Mouse (Mus musculus): Measurements from ENCODE around the gene Wdr5. TPM values are rescaled to one million over a fixed set of nuclear protein-coding genes. Genes with fewer than 3 reads are reported as not detected.
A peak's percentile ranks its signal among the peaks of the same experiment; 100 is the strongest.
"Not testable (repeated sequence)": the region's sequence is repeated elsewhere in the genome, so short reads cannot be mapped to it uniquely, and the experiment has no call there.

Gene Wdr5
- polyA plus RNA-seq, 1 experiment from 2014 or later: 46.6 TPM

GRCm38 (mm10) chr2:27541225-27541624, 26.3 kb downstream of the Wdr5 start:
- peak overlapping the region; percentile 62 for H3K9ac ChIP-seq (replicated peaks)
- 98% methylated on average over 3 of the region's 3 CpGs for WGBS
- H3K9me3 ChIP-seq: no peaks in the 10 kb centered on the region
- peak overlapping the region; percentile 41 for H3K4me3 ChIP-seq (replicated peaks)
- peak overlapping the region; percentile 84; the same call in 1 of the 2 replicates for H3K27ac ChIP-seq
- H3K36me3 ChIP-seq: peaks cover 11% of the 10 kb centered on the region
- no peak for ATAC-seq
- H3K27me3 ChIP-seq: no peaks in the 10 kb centered on the region
- H3K4me2 ChIP-seq (replicated peaks): peak overlapping the region; percentile 63
- peaks cover 18% of the 10 kb centered on the region for H3K4me1 ChIP-seq (replicated peaks)

- Histone ChIP-seq H3K4me1 (replicated peaks) (peaks cover 12% of the 10 kb centered on the region), H3K9me3 (peaks cover 2% of the 10 kb centered on the region; the same call in 1 of the 2 replicates), H3K4me2 (replicated peaks) (no peak overlapping the region), H3K9ac (replicated peaks) (no peak overlapping the region), H3K4me3 (replicated peaks) (no peak overlapping the region), H3K36me3 (peaks cover 5% of the 10 kb centered on the region), H3K27ac (no peak overlapping the region), H3K27me3 (no peaks in the 10 kb centered on the region)
- WGBS: 94% methylated on average over 6 of the region's 6 CpGs
- ATAC-seq: no peak
Observed at GRCm38 (mm10) chr2:27544613-27545012, 29.7 kb downstream of the Wdr5 start.

- not testable (repeated sequence) for H3K27me3 ChIP-seq; H3K9me3 ChIP-seq; H3K27ac ChIP-seq; H3K4me2 ChIP-seq (replicated peaks); H3K4me3 ChIP-seq (replicated peaks); H3K9ac ChIP-seq (replicated peaks); ATAC-seq; H3K36me3 ChIP-seq
- peaks cover 11% of the 10 kb centered on the region for H3K4me1 ChIP-seq (replicated peaks)
- WGBS: 88% methylated on average over 3 of the region's 3 CpGs
Observed at GRCm38 (mm10) chr2:27545517-27545916, 30.6 kb downstream of the Wdr5 start.

DNA sequence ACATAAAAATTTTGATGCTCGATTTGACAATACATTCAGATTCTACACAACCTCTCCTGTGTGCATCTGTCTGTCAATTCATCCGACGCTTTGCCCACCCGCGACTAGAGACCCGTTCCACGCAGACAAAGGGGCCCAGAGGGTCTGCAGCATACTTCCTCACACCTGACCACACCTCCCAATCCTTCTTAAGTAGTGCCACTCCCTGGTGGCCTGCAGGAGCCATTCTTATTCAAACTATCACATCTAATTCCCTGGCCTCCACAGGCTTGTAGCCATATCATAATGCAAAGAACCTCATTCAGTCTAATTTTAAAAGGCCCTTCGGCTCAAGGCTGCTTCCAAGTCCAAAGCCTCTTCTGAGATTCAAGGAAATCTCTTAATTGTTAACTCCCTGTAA, 31.1 kb downstream of the Wdr5 start:
- not testable (repeated sequence) for H3K36me3 ChIP-seq; H3K9ac ChIP-seq (replicated peaks); H3K27me3 ChIP-seq; ATAC-seq; H3K9me3 ChIP-seq; H3K4me2 ChIP-seq (replicated peaks); H3K27ac ChIP-seq; H3K4me3 ChIP-seq (replicated peaks); H3K4me1 ChIP-seq (replicated peaks)
- WGBS: 93% methylated on average over 8 of the region's 8 CpGs

GRCm38 (mm10) chr2:27547326-27547725, 32.4 kb downstream of the Wdr5 start:
- no peak overlapping the region for H3K9ac ChIP-seq (replicated peaks)
- no peak for ATAC-seq
- no peak overlapping the region for H3K4me2 ChIP-seq (replicated peaks)
- H3K9me3 ChIP-seq: peaks cover 2% of the 10 kb centered on the region; the same call in 1 of the 2 replicates
- no peak overlapping the region for H3K4me3 ChIP-seq (replicated peaks)
- WGBS: 37% methylated on average over 1 of the region's 1 CpGs
- no peak overlapping the region for H3K27ac ChIP-seq
- H3K36me3 ChIP-seq: peaks cover 5% of the 10 kb centered on the region
- H3K4me1 ChIP-seq (replicated peaks): no peaks in the 10 kb centered on the region
- no peaks in the 10 kb centered on the region for H3K27me3 ChIP-seq

GRCm38 (mm10) chr2:27547986-27548385, 33.0 kb downstream of the Wdr5 start:
- Histone ChIP-seq H3K4me2 (replicated peaks) (no peak overlapping the region), H3K9ac (replicated peaks) (no peak overlapping the region), H3K36me3 (peaks cover 5% of the 10 kb centered on the region), H3K9me3 (peaks cover 2% of the 10 kb centered on the region; the same call in 1 of the 2 replicates), H3K27me3 (no peaks in the 10 kb centered on the region), H3K4me3 (replicated peaks) (no peak overlapping the region), H3K27ac (no peak overlapping the region), H3K4me1 (replicated peaks) (no peaks in the 10 kb centered on the region)
- 93% methylated on average over 2 of the region's 2 CpGs for WGBS
- ATAC-seq: no peak

GRCm38 (mm10) chr2:27548664-27549369, 33.9 kb downstream of the Wdr5 start:
- Histone ChIP-seq H3K4me1 (replicated peaks) (no peaks in the 10 kb centered on the region), H3K9ac (replicated peaks) (no peak overlapping the region), H3K4me2 (replicated peaks) (no peak overlapping the region), H3K27ac (no peak overlapping the region), H3K36me3 (peaks cover 5% of the 10 kb centered on the region; the same call in 1 of the 2 replicates), H3K9me3 (peaks cover 2% of the 10 kb centered on the region; the same call in 1 of the 2 replicates), H3K27me3 (no peaks in the 10 kb centered on the region), H3K4me3 (replicated peaks) (no peak overlapping the region)
- 77% methylated on average over 1 of the region's 1 CpGs for WGBS
- no peak for ATAC-seq

- Histone ChIP-seq H3K27ac (no peak overlapping the region), H3K36me3 (no peaks in the 10 kb centered on the region), H3K4me3 (replicated peaks) (no peak overlapping the region), H3K27me3 (no peaks in the 10 kb centered on the region; the same call in 1 of the 2 replicates), H3K9ac (replicated peaks) (no peak overlapping the region), H3K4me1 (replicated peaks) (no peaks in the 10 kb centered on the region), H3K9me3 (peaks cover 2% of the 10 kb centered on the region; the same call in 1 of the 2 replicates), H3K4me2 (replicated peaks) (no peak overlapping the region)
- 26% methylated on average over 7 of the region's 7 CpGs for WGBS
- ATAC-seq: no peak
Observed at GRCm38 (mm10) chr2:27552620-27553287, 37.8 kb downstream of the Wdr5 start.

GRCm38 (mm10) chr2:27554308-27554707, 39.4 kb downstream of the Wdr5 start:
- no peak overlapping the region for H3K4me3 ChIP-seq (replicated peaks)
- no peak overlapping the region for H3K4me2 ChIP-seq (replicated peaks)
- no peak for ATAC-seq
- no peaks in the 10 kb centered on the region; the same call in 1 of the 2 replicates for H3K27me3 ChIP-seq
- H3K4me1 ChIP-seq (replicated peaks): no peaks in the 10 kb centered on the region
- H3K27ac ChIP-seq: no peak overlapping the region
- H3K36me3 ChIP-seq: no peaks in the 10 kb centered on the region
- H3K9ac ChIP-seq (replicated peaks): no peak overlapping the region
- H3K9me3 ChIP-seq: no peaks in the 10 kb centered on the region
- WGBS: 93% methylated on average over 9 of the region's 9 CpGs

DNA sequence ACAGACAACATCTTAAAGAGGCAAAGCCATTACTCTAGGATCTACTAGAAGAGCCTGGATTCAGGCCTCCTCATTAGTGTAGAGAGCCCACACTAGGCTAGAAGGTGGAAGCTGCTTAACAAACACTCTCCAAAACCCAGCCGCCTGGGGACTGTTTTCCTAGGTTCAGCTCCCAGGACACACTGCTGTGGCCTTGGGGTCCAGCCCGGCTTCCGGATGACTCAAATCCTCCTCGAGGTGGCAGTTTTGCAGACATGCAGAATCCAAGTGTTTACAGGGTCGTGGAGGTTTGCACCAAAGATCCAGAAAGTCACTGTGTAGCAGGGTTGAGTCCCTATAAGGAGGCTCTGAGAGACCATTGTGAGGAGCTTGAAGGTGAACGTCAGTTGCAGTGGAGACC, 42.0 kb downstream of the Wdr5 start:
- Histone ChIP-seq H3K9ac (replicated peaks) (no peak overlapping the region), H3K9me3 (no peaks in the 10 kb centered on the region), H3K27ac (no peak overlapping the region), H3K36me3 (no peaks in the 10 kb centered on the region), H3K4me3 (replicated peaks) (no peak overlapping the region), H3K4me2 (replicated peaks) (no peak overlapping the region), H3K27me3 (no peaks in the 10 kb centered on the region; the same call in 1 of the 2 replicates), H3K4me1 (replicated peaks) (no peaks in the 10 kb centered on the region)
- 84% methylated on average over 6 of the region's 6 CpGs for WGBS
- ATAC-seq: no peak

DNA sequence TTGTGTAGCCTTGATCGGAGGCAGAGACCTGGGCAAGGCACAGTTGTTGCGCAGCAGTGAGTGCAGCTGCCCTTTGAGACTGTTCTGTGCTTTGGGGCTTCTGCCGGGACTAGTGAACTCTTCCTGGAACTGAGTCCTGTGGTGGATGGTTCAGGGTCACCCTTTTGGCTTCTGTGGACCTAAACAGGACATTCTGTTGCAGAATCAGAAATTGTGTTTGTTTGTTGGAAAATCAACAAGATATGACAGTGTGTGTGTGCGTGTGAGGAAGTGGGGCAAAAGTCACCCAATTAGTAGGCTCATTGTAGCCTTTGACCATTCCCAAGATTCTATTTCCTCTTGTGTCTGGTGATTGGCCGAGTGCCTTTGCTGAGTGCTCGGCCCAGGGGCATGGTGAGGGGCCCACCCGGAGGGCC, 45.8 kb downstream of the Wdr5 start:
- no peak overlapping the region for H3K9ac ChIP-seq (replicated peaks)
- no peak overlapping the region for H3K27ac ChIP-seq
- H3K27me3 ChIP-seq: no peaks in the 10 kb centered on the region
- no peak overlapping the region for H3K4me3 ChIP-seq (replicated peaks)
- WGBS: 83% methylated on average over 7 of the region's 7 CpGs
- H3K9me3 ChIP-seq: no peaks in the 10 kb centered on the region
- 0 out of 2 replicates have a peak, but pooled peaks cover 8% of the 10 kb centered on the region for H3K4me1 ChIP-seq (replicated peaks)
- no peak for ATAC-seq
- H3K36me3 ChIP-seq: no peaks in the 10 kb centered on the region
- H3K4me2 ChIP-seq (replicated peaks): no peak overlapping the region

- H3K4me3 ChIP-seq (replicated peaks): no peak overlapping the region
- no peak for ATAC-seq
- no peaks in the 10 kb centered on the region for H3K9me3 ChIP-seq
- no peak overlapping the region for H3K9ac ChIP-seq (replicated peaks)
- 0 out of 2 replicates have a peak, but pooled peaks cover 8% of the 10 kb centered on the region for H3K4me1 ChIP-seq (replicated peaks)
- H3K27me3 ChIP-seq: no peaks in the 10 kb centered on the region
- H3K4me2 ChIP-seq (replicated peaks): no peak overlapping the region
- H3K36me3 ChIP-seq: no peaks in the 10 kb centered on the region
- 86% methylated on average over 1 of the region's 1 CpGs for WGBS
- H3K27ac ChIP-seq: no peak overlapping the region
Observed at GRCm38 (mm10) chr2:27561159-27561558, 46.2 kb downstream of the Wdr5 start.
